Mouse (Mus musculus): ENCODE data around the gene Ctnnbl1. TPM values are rescaled to one million over a fixed set of nuclear protein-coding genes. Genes with fewer than 3 reads are reported as not detected.

Ctnnbl1 gene
- polyA plus RNA-seq, 1 experiment from 2014 or later: 35.6 TPM

DNA sequence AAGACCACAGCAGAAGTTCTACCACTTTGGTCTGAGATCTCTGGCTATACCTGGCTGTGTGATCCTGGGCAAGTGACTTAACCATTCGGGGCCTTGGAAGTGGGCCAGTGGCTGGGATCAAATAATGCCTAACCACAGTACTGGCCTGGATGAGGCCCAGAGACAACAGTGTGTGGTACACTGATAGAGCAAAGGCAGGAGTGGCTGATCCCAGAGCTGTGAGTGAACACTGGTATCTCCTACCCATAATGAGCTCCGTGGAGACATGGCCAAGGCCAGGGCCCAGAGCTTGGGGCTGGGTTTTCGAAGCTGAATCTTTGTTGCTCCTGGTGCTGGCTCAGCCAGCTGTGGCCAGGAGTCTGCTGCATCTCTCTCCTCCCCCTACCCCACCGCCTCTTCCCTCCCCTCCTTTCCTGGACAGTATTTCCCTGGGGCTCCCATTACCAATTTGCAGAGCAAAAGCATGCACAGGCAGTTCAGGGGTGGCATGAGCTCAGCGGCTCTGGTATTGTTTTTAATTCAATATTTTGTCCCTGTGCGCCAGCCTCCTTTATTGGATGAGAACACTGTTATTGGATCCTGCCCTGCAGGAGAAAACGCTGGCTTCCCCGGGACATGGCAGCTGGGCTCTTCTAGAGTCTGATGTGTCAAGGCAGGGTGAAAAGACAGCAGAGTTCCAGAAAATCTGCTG is 13.2 kb upstream of the Ctnnbl1 start:
- Histone ChIP-seq H3K4me3 (ENCODE audit: inconsistent target) (no peak overlapping the region), H3K36me3 (ENCODE audit: inconsistent target) (no peaks in the 10 kb centered on the region), H3K27ac (no peak overlapping the region), H3K79me2 (ENCODE audit: inconsistent target) (no peaks in the 10 kb centered on the region)
- 83% methylated on average over 7 of the region's 8 CpGs for WGBS (ENCODE audit: missing documents)

DNA sequence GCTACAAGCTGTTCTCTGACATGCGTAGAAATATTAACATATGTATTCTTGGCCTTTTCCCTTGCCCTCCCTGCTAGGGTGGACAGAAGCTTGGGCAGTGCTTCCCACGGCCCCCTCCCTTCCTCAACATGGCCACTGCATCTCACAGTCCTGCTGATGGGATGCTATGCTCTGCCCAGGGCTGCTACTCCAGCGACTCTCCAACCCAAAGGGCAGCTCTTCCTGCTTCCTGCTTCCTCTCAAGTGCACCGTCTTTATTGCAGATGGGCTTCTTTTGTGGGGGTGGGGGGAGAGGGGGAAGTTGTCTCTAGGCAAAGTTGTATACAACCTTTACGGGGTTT is 12.7 kb upstream of the Ctnnbl1 start:
- H3K27ac ChIP-seq: no peak overlapping the region
- no peaks in the 10 kb centered on the region for H3K36me3 ChIP-seq (ENCODE audit: inconsistent target)
- H3K79me2 ChIP-seq (ENCODE audit: inconsistent target): no peaks in the 10 kb centered on the region
- 38% methylated on average over 4 of the region's 5 CpGs for WGBS (ENCODE audit: missing documents)
- no peak overlapping the region for H3K4me3 ChIP-seq (ENCODE audit: inconsistent target)

DNA sequence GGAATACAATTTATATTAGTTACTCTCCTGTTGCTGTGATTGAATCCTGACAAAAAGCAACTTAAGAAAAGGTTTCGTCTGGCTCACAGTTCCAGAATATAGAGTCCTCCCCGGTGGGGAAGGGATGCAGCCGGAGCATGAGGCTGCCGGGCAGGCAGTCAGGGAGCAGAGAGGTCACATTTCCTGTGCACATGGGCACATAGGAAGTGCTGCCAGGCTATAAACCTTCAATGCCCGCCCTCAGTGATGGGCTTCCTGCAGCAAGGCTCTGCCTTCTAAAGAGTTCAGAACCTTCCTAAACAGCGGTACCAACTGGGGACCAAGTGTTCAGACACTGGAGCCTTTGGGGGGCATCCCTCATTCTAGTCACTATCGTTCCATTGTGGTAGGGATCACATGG is 7.4 kb downstream of the Ctnnbl1 start:
- WGBS (ENCODE audit: missing documents): 10% methylated on average over 7 of the region's 7 CpGs
- Histone ChIP-seq H3K79me2 (ENCODE audit: inconsistent target) (peaks cover 90% of the 10 kb centered on the region), H3K27ac (peak overlapping the region; percentile 49), H3K36me3 (ENCODE audit: inconsistent target) (no peaks in the 10 kb centered on the region), H3K4me3 (ENCODE audit: inconsistent target) (no peak overlapping the region)

DNA sequence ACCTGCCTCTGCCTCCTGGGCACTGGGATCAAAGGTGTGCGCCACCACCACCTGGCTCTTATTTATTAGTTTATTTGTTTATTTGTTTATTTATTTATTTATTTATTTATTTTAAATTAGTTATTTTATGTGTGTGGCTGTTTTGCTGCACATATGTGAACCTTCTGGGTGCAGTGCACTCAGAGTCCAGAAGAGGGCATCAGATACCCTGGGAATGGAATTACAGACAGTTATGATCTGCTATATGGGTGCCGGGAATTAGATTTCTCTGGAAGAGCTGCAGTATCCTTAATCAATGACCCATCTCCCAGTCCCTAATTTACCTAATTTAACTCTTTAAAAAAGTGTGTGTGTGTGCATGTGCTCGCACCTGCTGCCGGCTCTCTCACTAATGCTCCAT is 8.5 kb downstream of the Ctnnbl1 start:
- no peaks in the 10 kb centered on the region for H3K36me3 ChIP-seq (ENCODE audit: inconsistent target)
- H3K27ac ChIP-seq: no peak overlapping the region
- H3K79me2 ChIP-seq (ENCODE audit: inconsistent target): peaks cover 90% of the 10 kb centered on the region
- WGBS (ENCODE audit: missing documents): 100% methylated on average over 4 of the region's 4 CpGs
- no peak overlapping the region for H3K4me3 ChIP-seq (ENCODE audit: inconsistent target)

DNA sequence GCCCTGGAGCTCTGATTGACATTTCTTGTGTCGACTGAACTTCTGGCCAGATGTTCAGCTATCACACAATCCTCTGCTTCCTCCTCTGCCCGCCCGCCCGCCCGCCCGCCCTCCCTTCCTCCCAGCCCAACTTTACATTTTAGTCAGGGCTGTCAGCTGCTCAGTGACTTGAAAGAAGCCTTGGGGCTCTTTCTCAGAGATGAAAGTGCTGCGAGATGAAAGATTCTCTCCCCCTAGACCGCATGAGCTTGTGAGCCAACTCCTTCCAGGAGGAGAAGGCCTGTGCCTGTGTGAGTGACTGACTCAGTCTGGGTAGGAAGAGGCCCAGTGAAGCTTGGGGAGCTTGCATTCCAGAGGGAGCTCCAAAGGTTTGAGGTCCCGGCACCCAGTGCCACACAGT is 9.4 kb downstream of the Ctnnbl1 start:
- 88% methylated on average over 4 of the region's 9 CpGs for WGBS (ENCODE audit: missing documents)
- no peaks in the 10 kb centered on the region for H3K36me3 ChIP-seq (ENCODE audit: inconsistent target)
- no peak overlapping the region for H3K27ac ChIP-seq
- H3K4me3 ChIP-seq (ENCODE audit: inconsistent target): no peak overlapping the region
- H3K79me2 ChIP-seq (ENCODE audit: inconsistent target): peaks cover 90% of the 10 kb centered on the region

GRCm38 (mm10) chr2:157747989-157748388 is 10.8 kb downstream of the Ctnnbl1 start:
- 94% methylated on average over 2 of the region's 2 CpGs for WGBS (ENCODE audit: missing documents)
- Histone ChIP-seq H3K79me2 (ENCODE audit: inconsistent target) (peaks cover 90% of the 10 kb centered on the region), H3K36me3 (ENCODE audit: inconsistent target) (no peaks in the 10 kb centered on the region), H3K27ac (no peak overlapping the region), H3K4me3 (ENCODE audit: inconsistent target) (no peak overlapping the region)

DNA sequence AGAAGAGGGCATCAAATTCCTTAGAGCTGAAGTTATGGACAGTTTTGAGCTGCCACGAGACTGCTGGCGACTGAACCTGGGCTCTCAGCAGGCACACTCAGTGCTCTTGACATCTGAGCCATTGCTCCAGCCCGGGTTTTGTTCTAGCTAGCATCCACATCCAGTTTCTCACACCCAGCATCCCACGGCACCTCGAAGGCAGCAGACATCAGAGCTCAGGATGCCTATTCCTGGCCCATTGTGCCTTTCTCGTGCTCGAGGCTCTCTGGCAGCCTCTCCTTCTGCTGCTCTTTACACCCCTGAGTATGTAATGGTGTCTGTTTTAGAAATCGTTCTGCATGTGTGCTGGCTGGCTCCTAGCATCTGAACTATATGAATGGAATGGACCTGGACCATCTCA is 13.3 kb downstream of the Ctnnbl1 start:
- WGBS (ENCODE audit: missing documents): 92% methylated on average over 8 of the region's 8 CpGs
- Histone ChIP-seq H3K79me2 (ENCODE audit: inconsistent target) (peaks cover 98% of the 10 kb centered on the region), H3K4me3 (ENCODE audit: inconsistent target) (no peak overlapping the region), H3K27ac (no peak overlapping the region), H3K36me3 (ENCODE audit: inconsistent target) (no peaks in the 10 kb centered on the region)

GRCm38 (mm10) chr2:157750926-157751588 is 13.9 kb downstream of the Ctnnbl1 start:
- Histone ChIP-seq H3K36me3 (ENCODE audit: inconsistent target) (no peaks in the 10 kb centered on the region), H3K79me2 (ENCODE audit: inconsistent target) (peaks cover 98% of the 10 kb centered on the region), H3K4me3 (ENCODE audit: inconsistent target) (no peak overlapping the region), H3K27ac (no peak overlapping the region)
- WGBS (ENCODE audit: missing documents): 86% methylated on average over 12 of the region's 12 CpGs

DNA sequence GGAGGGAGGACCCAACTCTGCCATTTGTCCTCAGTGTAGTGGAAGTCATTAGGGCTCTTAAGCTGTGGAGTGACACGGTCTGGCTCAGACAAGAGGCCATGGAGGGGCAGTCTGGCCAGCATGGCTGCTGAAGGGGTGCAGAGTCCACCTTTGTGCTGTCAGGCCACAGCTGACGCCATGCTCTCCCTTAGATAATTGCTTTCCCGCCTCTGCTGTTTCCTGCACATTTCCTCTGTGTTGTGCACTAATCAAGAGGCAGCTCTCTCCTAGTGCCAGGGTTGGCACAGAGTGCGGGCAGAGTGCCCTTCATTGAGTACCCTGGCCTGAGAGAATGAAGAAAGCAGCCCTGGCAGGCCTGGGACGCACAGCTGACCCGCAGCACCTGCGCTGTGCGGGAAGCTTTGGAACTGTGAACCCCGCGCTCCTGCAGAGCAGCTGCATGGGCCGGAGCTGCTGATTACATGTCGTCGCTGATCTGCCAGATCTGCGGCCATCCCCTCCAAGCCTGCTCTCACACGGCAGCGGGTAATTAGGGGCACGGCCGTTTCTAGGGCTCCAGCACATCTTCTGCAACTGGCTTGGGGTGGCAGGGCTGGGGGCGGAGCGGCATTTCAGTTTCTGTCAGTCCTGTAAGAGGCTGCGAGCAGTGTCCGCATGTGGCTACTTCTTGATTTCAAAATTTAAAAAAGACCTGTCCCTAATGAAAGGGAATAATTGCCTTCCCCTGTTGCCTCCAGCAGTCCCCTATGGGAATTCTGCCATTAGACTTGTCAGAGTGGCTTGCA is 14.6 kb downstream of the Ctnnbl1 start:
- peaks cover 98% of the 10 kb centered on the region for H3K79me2 ChIP-seq (ENCODE audit: inconsistent target)
- no peak overlapping the region for H3K27ac ChIP-seq
- H3K36me3 ChIP-seq (ENCODE audit: inconsistent target): no peaks in the 10 kb centered on the region
- WGBS (ENCODE audit: missing documents): 93% methylated on average over 22 of the region's 22 CpGs
- no peak overlapping the region for H3K4me3 ChIP-seq (ENCODE audit: inconsistent target)

DNA sequence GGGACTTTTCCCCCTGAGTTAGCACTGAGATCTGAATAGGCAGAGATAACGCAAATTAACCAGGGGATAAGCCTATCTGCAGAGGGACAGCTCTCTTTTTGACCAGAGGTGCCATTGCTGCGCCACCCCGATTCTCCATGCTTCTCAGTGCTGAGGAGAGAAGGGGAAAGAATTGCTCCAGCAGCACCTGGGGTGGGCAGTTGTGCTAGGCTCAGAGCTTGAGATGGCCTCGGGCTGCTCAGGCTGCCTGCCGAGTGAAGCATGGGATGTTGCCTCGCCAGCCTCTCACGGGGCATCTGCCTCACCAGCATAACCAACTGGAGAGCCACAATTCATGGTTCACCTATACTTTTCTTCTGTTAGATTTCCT is 15.2 kb downstream of the Ctnnbl1 start:
- 95% methylated on average over 7 of the region's 7 CpGs for WGBS (ENCODE audit: missing documents)
- Histone ChIP-seq H3K27ac (no peak overlapping the region), H3K79me2 (ENCODE audit: inconsistent target) (peaks cover 98% of the 10 kb centered on the region), H3K4me3 (ENCODE audit: inconsistent target) (no peak overlapping the region), H3K36me3 (ENCODE audit: inconsistent target) (no peaks in the 10 kb centered on the region)

DNA sequence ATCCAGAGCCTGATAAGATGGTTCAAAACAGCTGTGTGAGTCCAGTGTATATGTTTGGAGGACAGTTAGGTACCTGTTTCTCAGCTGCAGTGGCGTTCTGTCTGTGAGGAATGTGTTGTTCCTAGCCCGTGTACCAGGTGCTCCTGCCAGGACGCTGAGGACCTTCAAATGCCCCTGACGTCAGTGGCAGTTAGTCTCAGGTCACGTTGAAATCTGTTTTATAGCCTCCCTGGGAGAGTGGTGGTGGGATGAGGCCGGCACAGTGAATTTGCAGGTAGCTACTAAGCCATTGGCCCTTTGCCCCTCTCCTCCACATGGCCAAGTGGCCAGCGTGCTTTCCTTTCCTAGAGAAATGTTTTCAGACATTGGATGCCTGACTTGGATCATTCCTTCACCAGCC is 18.6 kb downstream of the Ctnnbl1 start:
- H3K36me3 ChIP-seq (ENCODE audit: inconsistent target): no peaks in the 10 kb centered on the region
- no peak overlapping the region for H3K27ac ChIP-seq
- no peak overlapping the region for H3K4me3 ChIP-seq (ENCODE audit: inconsistent target)
- 91% methylated on average over 7 of the region's 7 CpGs for WGBS (ENCODE audit: missing documents)
- peaks cover 98% of the 10 kb centered on the region for H3K79me2 ChIP-seq (ENCODE audit: inconsistent target)

DNA sequence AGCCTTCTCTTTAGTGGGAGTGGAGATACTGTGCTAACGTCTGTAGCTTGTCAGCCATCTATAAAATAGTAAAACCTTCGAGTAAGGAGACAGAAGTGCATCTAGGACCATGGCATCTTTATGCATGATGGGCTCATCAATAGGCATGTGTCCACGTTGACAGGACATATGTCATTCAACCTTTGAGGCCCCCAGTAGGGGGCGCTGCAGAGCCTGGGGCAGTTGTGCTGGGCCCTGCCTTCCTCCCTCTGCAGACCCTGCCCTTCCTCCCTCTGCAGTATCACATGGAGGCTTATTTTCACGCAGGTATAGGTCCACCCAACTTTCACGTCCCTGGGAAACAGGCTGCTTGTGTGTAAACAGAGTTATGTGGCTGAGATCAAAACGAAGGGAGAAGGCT is 19.0 kb downstream of the Ctnnbl1 start:
- Histone ChIP-seq H3K36me3 (ENCODE audit: inconsistent target) (no peaks in the 10 kb centered on the region), H3K27ac (no peak overlapping the region), H3K79me2 (ENCODE audit: inconsistent target) (peaks cover 98% of the 10 kb centered on the region), H3K4me3 (ENCODE audit: inconsistent target) (no peak overlapping the region)
- WGBS (ENCODE audit: missing documents): 86% methylated on average over 7 of the region's 7 CpGs

DNA sequence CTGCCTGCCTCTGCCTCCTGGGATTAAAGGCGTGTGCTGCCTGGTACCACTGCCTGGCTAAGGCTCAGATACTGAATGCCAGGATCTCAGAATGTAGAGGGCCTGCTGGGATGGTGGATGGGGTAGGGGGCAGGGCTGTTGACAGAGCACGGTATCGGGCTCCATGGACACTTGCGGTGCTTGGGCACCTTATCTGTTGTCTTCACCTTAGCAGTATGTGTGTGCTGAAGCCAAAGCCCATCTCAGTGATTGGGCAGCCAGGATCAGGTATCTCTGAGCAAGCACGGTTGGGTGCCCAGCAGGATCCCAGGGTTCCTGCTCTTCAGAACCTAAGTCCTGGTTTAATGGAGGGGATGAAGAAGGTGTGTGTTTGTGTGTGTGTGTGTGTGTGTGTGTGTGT is 21.2 kb downstream of the Ctnnbl1 start:
- H3K4me3 ChIP-seq (ENCODE audit: inconsistent target): no peak overlapping the region
- WGBS (ENCODE audit: missing documents): 96% methylated on average over 5 of the region's 5 CpGs
- peaks cover 92% of the 10 kb centered on the region; the same call in 1 of the 2 replicates for H3K79me2 ChIP-seq (ENCODE audit: inconsistent target)
- H3K36me3 ChIP-seq (ENCODE audit: inconsistent target): no peaks in the 10 kb centered on the region
- no peak overlapping the region for H3K27ac ChIP-seq

GRCm38 (mm10) chr2:157759717-157760116 is 22.5 kb downstream of the Ctnnbl1 start:
- H3K4me3 ChIP-seq (ENCODE audit: inconsistent target): no peak overlapping the region
- 81% methylated on average over 6 of the region's 6 CpGs for WGBS (ENCODE audit: missing documents)
- H3K79me2 ChIP-seq (ENCODE audit: inconsistent target): peaks cover 91% of the 10 kb centered on the region; the same call in 1 of the 2 replicates
- H3K36me3 ChIP-seq (ENCODE audit: inconsistent target): no peaks in the 10 kb centered on the region
- H3K27ac ChIP-seq: no peak overlapping the region

- 97% methylated on average over 4 of the region's 4 CpGs for WGBS (ENCODE audit: missing documents)
- Histone ChIP-seq H3K36me3 (ENCODE audit: inconsistent target) (no peaks in the 10 kb centered on the region), H3K4me3 (ENCODE audit: inconsistent target) (no peak overlapping the region), H3K27ac (no peak overlapping the region), H3K79me2 (ENCODE audit: inconsistent target) (peaks cover 79% of the 10 kb centered on the region; the same call in 1 of the 2 replicates)
Measured at GRCm38 (mm10) chr2:157762903-157763302, 25.7 kb downstream of the Ctnnbl1 start.

All from macrophage (primary cell).